Mouse (Mus musculus) R1 (cell line): Measurements from ENCODE around the gene Hoxa7.

Source experiments
- DNase-seq: peaks from one replicate; pipeline ENCODE4 v3.0.0-alpha.2; 2018; ENCODE audit warnings: low read depth, low spot score

The Hoxa7 gene

DNA sequence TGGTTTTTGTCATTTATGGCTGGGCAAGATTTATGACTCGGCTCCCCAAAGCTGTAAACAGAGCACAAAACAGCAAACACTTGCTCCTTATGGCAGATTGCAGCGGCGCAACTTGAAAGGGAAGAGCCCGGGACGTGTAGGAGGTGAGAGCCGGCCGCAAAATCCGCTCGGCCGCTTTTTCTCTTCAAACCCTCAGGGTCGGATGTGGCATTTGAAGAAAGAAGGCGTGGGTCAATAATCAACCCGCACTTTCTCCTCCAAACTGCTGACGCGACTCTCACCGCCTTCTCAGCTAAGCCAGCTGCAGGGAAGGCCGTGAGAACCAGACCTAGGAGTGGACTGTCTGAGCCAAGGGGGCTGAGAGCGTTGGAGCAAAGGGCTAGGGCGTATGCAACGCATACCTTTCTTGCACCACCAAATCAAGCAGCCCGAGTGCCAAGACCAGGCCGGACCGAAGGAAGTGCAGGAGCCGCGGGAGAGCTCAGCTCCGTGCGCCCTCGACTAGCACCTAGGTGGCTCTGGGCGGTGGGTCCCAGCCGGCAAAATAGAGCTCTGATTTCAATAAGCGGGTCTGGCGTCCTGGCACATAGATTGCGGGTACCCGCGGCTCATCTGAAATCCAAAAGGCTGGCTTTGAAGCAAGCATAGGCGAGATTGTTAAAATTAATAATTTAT is 44.5 kb downstream of the Hoxa7 start, which contains the start of gene 5730596B20Rik:
Gene 5730596B20Rik, plus strand, starts transcription at position 438 of the 675 bp plus-strand sequence.
- no peak for DNase-seq

DNA sequence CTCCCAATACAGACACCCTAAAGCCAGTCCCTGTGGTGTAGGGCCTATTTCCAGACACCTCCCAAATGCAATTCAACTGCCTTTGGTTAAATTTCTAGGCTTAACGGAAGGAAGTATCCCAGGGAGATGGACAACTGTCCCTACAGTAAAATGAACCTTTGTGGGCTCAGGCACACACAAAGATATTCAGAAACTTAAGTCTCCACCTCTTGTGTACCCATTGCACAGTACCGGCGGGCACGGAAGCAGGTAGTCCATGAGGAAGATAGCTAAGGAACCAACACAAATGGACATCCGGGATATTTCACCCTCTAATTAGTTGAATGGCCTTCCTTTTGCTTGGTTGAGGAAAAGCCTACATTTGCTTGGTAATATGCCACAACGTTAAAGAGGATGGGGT is 45.3 kb downstream of the Hoxa7 start:
- DNase-seq: no peak

GRCm38 (mm10) chr6:52175864-52176263 is 45.8 kb downstream of the Hoxa7 start:
- no peak for DNase-seq

- peak; percentile 77 for DNase-seq
These were observed 46.5 kb downstream of the Hoxa7 start for GRCm38 (mm10) chr6:52174968-52175751.

DNA sequence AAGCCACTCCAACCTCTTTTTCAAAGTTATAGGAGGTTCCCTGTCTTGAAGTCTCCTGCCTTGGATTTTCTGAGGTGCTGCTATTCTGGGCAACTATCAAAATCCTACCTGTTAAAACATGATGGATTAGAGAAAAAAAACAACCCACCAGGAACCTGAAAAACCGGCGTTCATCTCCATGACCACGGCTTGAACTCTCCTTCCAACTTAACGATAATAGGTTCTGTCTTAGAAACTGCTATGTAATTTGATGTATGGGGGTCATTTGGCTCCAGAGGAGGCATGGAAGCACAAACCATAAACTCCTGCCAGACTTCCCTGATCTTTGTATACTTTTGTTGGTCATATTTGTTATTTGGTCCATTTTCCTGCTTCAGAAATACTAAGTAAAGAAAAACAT is 48.0 kb downstream of the Hoxa7 start:
- no peak for DNase-seq

DNA sequence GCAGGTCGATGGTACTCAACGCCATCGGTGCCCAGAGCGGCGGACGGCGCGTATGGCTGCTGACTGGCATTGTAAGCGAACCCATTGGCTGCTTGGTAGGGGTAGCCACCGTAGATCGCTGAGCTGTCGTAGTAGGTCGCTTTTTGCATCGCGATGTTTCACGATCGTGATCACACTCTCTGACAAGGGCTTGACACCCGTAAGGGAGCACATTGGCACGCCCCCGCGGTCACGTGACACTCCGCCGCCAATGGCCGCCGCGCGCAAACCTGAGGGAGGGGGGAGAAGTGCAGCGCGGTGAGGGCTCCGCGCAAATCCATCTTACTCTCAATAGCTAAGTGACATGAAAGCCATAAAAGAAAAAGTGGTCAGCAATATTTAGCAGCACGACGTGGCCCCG is 49.2 kb downstream of the Hoxa7 start:
- DNase-seq: peak; percentile 97

- no peak for DNase-seq
These were observed 49.7 kb downstream of the Hoxa7 start for GRCm38 (mm10) chr6:52171938-52172337.

DNA sequence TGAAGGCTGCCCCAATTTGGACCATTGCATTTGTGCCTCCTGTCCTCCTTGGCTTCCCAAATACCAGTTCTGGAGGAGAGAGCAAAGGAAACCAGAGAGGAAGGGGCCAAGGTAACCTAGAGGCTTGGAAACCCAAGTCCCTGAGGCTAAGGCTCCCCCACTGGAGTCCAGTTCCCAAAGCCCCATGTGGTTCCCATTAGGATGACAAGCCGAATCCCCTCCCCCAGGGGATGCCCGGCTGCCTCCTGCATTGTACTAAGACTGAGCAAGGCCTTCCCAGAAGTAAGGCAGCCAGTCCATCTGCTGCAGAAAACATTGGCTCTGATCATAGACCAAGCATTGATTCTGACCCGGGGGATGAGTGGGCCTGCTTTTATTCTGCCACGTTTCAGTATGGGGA is 50.3 kb downstream of the Hoxa7 start:
- no peak for DNase-seq

DNA sequence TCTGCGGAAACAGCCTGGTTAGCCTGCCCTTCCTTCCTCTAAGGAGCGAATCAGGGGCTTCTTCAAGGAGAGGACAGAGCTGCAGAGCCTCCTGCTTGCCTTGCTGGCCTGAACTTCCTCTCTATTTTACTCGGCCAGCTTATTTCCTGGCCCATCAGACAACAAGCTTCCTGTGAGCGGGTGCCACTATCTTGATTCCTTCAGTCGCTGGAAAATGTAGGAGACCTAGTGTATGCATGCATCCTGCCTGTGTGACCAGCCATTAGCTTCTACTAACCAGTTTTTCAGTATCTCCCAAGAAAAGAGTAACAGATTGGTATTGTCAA is 50.8 kb downstream of the Hoxa7 start:
- no peak for DNase-seq

GRCm38 (mm10) chr6:52170166-52170897 is 51.3 kb downstream of the Hoxa7 start:
- DNase-seq: no peak

DNA sequence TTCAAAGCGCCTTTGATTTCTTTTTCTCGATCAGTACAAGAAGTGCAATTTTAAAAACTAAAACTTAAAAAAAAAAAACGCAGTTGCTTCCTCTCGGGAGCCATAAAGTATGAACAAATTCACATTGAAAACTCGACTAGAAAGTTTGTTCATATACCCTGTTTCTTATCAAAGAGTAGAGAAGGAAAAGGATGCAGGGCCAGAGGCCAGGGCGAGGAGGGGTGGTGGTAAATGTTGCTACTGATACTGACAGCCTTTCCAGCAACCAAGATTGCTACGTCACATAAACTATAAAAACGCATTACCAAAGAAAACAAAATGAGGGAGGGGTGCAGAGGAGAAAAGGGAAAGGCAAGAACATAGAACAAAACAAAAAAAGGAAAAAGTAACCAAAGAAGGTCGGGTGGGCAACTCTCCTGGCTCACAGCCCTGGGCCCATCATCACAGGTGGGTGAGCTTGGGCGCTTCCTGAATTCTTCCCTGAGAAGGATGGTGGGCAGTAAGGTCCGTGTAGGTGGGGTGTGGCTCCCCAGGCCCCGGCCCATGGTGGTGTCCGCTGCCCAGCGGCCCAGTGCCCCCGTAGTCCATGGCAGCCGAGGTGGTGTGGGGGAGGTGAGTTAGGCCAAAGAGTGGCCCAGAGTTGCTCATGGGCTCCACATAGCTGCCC is 52.0 kb downstream of the Hoxa7 start:
- DNase-seq: no peak

DNA sequence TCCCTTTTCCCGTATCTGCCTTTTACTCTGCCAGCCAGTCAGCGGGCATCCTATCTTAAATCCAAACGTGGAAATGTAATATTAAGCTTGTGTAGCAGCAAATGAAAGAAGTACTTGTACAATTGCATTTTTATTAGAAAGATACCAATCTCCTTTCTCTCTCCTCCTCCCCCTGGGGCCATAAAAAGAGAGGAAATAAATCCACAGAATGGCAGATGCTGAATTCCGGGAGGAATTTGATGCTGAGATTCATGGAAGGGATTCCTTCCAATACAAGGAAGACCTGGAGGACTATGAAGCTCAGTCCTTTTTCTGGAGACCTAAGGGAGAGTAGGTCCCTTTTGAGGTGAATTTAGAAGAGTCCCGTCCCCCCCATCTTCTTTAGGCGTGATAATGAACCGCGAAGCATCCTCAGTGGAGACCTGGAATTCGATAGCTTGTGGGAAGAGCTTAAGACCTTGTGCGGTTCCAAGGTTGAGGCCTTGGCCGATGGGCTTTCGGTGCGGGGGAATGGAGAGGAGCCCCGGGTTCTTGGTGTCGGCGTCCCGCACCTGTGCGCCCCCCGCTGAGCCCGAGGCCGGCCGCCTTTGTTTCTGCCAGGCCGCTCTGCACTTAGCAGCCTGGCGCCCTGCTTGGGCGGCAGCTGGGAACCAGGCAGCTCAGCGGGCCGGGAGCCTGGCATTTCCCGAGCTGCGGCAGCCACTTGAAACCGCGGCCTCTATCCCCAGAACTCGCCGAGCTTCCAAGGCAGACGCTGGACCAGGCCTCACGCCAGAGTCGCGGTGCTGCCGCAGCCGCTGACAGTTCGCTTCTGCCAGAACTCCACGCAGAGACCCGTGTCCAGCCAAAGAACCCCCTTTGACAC is 53.2 kb downstream of the Hoxa7 start:
- no peak for DNase-seq

GRCm38 (mm10) chr6:52167736-52168161 is 53.9 kb downstream of the Hoxa7 start:
- no peak for DNase-seq

GRCm38 (mm10) chr6:52167176-52167575 is 54.5 kb downstream of the Hoxa7 start:
- no peak for DNase-seq

DNA sequence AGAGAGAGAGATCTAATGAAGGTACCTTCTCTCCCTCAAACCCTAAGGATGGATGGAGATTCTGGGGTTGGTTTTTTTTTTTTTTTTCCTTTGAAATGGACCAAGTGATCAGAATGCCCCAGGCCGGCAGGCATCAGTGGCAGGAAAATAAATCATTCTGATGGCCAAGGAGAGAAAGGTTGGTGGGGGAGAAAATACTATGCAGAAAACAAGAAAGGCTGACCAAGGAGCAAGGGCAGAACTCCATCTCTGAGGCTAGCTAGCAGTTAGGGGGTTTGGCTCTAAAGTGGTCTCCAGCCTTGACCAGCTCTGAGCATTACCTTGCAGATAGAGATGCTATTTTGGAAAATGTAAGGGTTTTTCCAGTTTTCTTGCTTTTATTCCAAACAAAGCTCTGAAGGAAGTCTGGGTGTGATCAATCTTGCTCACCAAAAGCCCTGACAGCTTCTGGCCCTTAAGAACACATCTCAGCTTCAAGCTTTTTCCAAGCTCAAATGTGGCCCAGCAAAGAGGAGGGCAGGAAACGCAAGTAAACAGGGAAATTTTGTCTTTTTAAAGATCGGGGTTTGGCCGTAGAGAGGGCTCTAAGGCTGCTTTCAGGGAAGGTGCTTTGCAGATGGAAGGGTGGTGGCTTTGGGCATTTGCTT is 55.1 kb downstream of the Hoxa7 start:
- DNase-seq: no peak

GRCm38 (mm10) chr6:52165441-52166370 is 55.9 kb downstream of the Hoxa7 start:
- no peak for DNase-seq

DNA sequence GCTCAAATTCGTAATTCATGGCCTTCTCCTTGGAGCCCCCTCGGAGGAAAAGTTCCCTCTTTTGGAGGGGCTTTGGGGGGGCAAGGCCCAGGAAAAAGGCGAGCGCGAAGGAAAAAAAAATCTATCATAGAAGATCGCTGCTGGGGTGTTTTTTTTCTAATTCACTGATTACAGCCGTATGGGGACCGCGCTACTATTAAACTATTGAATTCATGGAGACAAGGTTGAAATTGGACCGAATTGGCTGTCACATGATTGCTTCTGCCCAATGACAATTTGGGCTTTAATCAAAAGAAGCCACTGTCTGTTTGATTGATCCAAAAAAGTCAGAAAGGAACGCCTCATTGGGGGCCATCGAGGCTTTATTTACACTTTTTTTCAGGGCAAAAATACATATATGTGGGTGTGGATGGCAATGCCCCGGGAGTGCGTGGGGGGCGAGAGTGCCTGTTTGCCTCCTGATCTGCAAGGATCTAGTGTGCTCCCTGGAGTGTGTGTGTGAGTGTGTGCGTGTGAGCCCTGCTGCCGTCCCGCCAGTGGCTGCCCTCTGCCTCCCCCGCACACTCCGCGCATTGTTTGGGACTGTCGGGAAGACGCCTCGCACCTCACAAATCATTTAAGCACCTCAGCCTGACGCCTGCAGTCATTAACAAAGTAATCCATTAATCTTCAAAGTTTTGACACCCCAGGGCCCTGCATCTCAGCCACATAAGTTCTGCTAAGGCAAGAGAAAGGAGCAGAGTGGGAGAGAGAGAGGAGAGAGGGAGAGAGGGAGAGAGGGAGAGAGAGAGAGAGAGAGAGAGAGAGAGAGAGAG is 56.8 kb downstream of the Hoxa7 start, which contains the start of gene Hoxa2:
Gene Hoxa2, minus strand, starts transcription at position 206 of the 815 bp plus-strand sequence.
- no peak for DNase-seq
